Mouse (Mus musculus) layer of hippocampus, adult 11-12 months (tissue): ENCODE results near the gene Larp1b.
A peak's percentile ranks its signal among the peaks of the same experiment; 100 is the strongest.
"Not testable (repeated sequence)": the region's sequence is repeated elsewhere in the genome, so short reads cannot be mapped to it uniquely, and the experiment has no call there.

ENCODE experiments used
- DNase-seq: peaks from one replicate; pipeline ENCODE4 v3.0.0; 2022; ENCODE audit warnings: low spot score

Gene Larp1b

DNA sequence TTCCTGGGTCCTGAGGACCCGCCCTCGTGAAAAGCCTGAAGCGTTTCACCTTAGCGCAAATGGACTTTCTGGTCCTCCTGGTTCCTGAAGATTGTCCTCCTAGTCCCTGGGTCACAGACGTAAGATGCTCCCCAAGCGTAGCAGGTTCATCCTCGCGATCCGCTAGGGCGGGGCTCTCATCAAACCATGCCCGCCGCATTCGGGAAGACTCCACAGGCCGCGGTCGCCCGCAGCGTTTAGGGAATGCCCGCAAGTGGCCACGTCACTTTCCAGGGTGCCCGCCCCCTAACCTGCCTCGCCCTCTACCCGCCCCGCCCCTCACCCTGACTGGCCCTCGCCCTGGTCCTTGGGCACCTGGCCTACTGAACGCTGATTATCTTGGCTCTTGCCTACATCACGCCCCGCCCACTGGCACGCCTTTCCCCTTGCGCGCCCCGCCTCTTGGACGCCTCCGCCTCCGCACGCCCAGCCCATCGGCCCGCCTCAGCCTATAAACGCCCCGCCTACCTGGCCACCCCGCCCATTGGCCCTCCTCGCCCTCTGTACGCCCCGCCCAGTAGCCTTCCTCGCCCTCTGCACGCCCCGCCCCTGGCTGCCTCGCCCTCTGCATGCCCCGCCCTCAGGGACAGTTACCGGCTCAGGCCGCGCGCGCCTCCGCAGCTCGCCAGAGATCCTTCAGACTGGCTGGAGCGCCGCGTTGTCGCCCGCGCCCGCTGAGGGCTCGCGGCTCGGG lies at the start of gene Larp1b:
Gene Larp1b, plus strand, starts transcription at position 659 of the 733 bp plus-strand sequence.
- DNase-seq, result peak; percentile 99

DNA sequence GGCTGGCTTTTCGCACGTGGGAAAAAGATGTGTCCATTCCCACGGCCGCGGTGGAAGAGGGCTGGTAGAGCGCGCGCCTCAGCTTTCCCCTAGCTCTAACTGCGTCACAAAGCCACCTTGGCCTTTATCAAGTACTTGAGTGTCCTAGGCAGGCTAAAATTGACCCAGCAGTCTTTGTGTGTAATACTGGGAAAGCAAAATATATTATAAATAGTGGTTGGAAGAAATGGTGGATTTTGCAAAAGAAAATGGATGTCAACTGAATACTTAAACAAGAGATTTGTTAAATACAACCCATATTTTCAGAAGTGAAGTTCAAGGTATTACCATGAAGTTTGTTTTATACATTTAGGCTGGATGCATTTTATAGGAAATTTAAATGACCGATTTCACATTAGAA lies 47.2 kb upstream of the Larp1b start, which contains the start of gene 1700034I23Rik:
Gene 1700034I23Rik, minus strand, starts transcription at position 101 of the 400 bp plus-strand sequence.
- DNase-seq, result not testable (repeated sequence)

DNA sequence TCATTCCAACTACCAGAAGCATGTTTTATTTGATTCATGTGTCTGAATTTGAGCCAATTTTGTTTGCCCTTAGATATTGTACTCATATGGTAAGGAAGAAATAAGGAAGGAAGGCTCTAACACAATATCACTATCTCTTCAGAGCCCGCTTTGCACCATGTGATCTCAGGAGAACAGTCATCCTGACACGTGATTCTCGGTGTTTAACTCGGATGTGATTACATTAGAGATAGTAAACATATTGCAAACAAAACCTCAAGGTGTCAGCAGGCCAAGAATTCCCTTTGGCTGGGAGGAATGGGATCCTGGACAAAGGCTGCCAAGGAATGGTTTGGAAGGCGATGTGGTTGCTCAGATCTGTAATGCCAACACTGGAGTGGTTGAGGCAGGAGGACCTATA lies 11.4 kb upstream of the Larp1b start:
- no peak for DNase-seq

DNA sequence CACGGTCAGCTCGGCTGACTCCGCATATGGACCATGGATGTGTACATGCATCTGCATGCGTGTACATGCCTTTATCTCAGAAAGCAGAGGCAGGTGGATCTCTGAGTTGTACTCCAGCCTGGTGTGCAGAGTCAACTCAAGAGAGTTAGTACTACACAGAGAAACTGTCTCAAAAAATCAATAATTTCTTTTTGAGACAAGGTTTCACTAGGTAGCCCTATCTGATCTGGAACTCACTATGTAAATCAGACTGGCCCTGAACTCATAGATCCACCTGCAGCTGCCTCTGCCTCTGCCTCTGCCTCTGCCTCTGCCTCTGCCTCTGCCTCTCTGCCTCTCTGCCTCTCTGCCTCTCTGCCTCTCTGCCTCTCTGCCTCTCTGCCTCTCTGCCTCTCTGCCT lies 11.0 kb upstream of the Larp1b start:
- no peak for DNase-seq

DNA sequence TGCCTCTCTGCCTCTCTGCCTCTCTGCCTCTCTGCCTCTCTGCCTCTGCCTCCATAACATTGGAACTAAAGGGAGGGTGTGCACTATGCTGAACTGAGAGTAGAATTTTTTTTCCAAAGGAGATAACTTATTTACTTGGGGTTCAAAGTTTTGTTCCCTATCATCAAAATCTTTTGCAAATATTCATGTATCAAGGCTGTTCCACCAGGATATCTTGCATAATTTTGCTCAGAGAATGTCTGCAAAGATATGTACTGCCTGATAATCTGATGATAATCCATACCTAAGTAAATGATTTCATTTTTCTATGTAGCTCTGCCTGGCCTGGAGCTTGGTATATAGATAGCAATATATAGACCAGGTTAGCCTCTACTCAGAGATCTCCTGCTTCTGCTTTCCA lies 10.6 kb upstream of the Larp1b start:
- DNase-seq, result no peak

DNA sequence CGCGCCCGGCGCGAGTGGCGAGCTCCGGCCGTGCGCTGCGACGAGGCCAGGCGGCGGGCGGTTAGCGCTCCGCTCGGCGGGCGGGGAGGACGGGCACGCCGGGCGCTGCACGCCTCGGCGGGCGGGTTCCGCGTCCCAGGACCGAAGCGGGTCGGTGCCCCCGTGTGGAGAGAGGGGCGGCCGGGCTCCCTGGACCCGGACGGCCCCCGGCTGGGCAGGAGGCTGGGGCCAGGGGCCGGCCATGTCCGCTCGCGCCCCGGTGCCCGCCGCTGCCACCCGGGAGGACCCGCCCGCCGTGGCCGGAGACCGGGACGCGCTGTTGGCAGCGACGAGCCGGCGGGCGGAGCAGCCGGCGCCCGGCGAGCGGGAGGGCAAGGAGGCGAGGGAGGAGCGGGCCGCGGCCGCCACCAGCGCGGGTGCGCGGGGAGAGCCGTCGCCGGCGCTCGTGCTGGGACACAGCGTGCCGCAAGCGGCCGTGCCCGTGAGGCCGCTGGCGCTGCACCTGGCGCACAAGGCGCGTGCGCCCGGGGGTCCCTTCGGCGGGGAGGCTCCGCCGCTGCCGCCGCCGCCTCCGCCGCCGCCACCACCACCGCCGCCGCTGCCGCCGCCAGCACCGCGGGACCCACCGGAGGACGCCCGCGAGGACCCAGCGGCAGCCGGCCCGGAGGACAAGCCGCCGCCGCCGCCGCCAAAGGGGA lies 424 bp downstream of the Larp1b start:
- DNase-seq, result peak; percentile 29

DNA sequence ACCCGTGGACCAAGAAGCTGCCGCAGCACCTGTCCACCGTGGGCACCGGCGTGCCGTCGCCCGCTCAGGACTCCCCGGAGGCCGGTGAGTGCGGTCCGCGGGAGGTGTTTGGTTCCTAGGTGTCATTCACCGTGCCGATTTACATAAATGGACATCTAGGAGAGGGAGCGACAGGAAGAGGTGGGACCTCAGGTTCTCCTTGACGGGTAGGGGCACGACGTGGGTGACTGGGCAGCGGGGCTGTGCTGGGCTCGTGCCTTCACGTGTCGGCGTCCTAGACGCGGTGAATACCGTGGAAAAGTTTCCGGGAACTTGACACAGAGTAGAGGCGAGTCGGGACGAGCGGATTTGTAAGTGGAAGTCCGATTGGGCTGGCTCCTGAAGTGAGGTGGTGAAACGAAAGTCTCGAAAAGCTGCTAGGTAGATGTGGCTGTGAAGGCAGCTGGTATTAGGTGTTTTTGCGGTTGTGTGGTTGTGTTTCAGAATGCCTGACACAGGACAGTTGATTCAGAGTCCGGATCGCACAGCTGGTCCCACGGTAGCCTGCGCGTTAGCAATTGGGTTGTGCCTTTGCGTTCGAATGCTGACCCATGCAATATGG lies 1.1 kb downstream of the Larp1b start:
- peak; percentile 21 for DNase-seq

DNA sequence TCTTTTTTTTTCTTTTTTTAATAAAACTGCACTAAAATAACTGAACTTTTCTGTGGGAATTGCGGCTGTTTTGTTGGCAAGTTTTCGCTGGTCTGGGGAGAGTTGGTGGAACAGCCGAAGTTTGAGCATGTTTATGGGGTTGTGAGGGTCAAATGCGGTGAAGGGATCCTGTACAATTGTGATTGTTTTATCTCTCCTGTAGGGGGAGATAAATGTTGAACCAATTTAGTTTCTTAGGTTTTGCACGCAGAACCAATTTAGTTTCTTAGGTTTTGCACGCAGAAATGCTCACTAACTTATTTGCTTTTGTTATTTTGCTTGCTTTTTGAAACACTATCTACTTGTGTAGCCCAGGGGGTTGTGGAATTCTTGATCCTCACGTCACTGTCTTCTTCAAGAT lies 1.7 kb downstream of the Larp1b start:
- no peak for DNase-seq

DNA sequence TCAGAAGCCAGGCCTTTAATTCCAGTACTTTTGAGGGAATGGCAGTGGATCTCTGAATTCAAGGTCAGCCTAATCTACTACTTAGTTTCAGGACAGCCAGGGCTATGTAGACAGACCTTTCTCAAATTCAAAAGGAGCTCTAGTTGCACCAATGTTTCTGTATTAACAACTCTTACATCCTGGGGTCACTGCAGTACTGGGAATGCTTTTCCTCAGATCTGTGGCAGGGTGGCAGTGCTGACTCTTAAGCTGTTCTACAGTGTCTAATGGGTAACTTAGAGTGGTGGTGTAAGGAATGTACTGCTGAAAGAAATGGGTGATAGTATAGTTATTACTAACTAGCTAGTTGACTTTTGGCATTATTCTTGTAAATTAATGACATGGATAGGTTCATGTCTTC lies 3.0 kb downstream of the Larp1b start:
- no peak for DNase-seq

DNA sequence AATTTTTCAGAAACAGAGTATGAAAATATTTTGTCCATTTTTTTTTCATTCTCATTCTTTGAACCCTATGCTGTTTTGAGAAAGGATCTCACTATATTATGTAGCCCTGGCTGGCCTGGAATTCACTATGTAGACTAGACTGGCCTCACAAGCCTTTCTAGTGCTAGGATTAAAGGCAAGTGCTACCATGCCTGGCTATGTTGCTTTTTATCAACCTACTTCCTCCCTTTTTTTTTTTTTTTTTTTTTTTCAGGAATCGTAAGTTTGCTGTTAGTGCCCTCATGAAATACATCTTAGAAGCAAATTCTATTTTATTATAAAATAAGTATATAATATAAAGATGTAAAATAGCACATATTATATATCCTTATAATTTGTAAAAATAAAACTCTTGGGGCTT lies 5.2 kb downstream of the Larp1b start:
- no peak for DNase-seq

DNA sequence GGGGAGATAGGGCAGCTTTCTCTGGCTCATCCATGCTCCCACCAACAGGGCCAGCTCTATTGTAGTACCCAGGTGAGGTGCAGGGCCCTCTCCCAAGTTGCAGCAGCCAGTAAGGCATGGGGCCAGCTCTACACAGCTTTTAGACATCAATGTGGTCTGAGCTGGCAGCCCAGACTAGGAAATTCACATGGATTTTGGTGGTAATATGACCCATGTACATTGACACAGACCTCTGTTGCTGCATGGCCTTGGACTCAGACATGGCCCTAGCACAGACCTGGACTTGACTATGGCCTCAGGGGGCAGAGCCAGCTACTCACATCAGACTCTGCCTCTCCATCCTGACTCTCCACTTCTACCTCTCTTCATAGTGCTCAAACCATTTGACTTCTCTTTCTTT lies 9.2 kb downstream of the Larp1b start:
- no peak for DNase-seq

DNA sequence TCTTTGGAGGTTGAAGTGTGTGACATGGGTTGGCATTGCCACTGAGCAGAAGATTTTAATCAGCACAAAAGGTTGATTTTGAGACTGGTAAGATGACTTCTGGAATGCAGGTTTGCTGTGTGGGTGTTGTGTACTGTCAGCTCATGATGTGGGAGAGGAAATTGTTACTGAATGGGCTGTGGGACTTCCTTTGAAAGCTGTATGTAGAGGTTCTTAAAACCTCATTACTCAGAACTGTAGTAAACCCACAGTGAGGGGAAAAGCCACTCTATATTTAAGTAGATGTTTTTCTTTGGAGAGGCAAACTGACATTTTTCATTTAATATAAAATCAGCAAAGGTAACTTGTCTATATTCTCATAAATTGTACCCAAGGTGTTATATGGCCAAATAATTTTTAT lies 31.1 kb downstream of the Larp1b start:
- DNase-seq, result no peak

DNA sequence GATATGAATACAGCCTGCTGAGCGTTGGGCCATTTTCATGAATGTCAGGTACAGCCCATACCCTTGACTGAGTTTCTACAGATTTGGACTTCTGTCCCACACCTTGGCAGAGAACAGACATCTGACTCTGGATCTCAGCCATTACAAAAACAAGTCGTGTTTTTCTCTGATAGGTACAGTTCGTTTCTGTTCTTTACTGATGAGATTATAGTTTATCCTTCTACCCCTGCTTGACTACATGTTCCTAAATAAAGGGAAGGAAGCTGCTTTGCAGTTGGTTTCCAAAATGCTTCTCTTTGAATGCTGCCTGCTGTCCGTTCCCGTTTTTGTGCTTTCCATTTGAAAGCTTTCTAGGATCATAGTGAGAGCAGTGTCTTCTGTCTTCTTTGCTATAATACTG lies 37.9 kb downstream of the Larp1b start:
- DNase-seq, result no peak

DNA sequence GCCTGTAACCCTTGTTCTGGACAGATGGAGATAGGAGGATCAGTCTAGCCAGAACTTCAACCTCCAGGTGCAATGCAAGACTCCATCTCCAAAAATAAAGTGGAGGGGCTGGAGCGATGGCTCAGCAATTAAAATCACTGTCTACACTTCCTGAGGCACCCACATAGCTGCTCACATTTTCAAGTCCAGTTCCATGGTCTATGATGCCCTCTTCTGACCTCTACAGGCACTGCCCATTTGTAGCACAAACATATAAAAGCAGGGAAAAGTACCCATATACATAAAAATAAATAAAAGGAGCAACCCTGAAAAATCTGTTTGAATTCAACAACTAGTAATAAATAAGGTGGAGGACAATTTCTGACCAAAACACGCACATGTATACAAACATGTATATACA lies 39.1 kb downstream of the Larp1b start:
- no peak for DNase-seq

DNA sequence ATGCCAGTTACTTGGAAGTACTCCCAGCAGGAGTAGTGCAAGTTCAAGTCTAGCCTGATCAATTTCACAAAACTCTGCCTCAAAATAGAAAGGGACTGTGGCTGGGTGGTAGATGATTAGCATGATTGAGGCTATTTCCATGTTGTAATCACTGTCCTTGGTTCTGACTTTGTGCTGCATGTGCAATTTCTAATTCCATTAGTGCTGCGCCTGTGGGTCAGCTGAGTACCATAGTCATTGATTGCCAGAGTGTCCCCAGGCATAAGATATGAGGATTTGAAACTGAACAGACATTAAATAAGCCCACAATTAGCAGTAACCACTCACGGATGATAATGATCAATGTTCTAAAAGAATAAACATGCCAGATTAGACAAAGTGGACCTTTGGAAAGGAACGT lies 41.9 kb downstream of the Larp1b start:
- DNase-seq, result no peak

DNA sequence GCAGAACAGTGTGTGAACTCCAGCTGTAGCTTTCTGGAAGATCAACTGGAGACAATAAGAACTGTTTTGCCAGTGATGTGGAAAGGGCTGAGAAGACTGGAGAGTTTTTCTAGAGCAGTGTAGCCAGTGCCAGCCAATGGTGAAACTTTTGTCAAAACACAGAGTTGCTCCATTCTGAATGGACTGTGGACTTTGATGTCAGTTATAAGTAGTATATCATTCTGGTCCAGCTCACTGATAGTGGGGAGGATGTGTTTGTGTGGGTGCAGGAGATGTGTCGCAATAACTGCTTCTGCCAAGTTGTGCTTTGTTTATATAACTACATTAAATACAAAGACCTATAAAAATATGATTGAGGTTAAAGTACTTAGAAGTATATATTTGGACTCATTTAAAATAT lies 45.5 kb downstream of the Larp1b start:
- DNase-seq, result no peak

DNA sequence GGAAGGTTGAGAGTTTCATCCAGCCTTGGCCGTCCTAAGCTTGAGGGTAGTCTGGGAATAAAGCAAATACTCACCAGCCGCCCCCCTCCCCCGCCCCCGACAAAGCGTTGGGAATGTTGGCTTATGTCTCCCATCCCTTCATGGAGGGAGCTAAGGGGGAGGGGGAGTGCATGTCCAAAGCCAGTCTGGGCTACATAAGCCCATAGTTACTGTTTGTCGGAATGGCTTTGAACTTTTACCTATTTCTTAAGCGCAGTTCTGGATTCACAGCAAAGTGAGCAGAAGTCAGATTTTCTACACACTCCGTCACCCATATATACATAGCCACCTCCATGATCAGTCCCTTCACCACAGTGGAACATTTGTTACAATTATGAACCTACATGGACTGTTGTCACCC lies 59.7 kb downstream of the Larp1b start:
- no peak for DNase-seq

DNA sequence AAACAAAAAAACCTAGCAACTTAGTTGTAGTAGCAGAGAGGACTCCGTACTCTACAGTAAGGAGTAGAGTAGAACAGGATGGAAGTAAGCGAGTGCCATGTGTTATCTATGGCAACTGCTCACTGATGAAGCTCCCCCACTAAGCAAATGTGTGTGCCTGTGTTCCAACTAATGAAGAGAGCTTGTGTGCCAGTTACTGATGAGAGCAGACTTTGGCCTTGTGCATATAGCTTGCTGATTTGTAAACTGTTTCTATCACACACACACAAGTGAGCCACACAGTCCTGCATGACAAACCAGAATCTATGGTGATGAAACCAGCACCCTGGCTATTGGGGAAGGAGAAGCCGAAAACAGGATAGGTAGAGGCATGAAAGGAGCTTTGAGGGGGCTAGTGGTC lies 60.4 kb downstream of the Larp1b start:
- DNase-seq, result peak; percentile 21

DNA sequence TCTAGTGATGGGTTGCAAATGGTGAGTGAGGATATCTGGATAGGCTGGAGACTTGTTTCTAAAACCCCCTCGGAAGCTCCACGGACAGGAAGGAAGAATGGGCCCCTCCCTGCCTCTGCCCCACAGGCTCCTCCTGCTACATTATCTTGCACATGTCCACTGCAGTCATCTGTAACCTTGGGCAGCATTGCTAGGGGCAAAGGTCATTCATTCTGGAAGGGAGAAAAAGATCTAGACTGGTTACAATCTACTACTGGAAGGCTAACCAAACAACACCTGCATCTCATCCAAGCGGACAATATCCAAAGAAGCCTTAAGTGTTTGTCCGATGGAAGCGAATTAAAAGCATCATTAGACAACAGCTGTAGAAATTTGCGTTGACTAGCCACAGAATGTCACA lies 61.1 kb downstream of the Larp1b start:
- no peak for DNase-seq

DNA sequence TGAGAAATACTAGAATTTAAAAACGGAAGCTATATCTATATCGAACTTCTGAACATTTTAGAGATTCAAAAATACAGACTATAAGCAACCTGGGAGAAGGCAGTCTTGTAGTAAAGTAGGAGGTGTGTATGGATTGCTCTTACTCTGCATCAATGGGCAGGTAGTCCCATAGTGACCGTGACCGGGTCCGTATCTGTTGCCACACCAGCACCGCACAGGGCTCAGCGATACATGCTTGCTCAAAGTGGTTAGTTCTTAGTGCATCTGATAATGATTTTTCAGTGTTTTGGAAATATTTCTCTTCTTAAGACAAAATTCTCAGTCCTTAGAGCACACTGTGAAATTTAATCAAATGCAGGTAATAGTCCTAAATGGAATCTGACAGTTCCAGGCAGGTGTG lies 62.8 kb downstream of the Larp1b start:
- DNase-seq, result no peak

DNA sequence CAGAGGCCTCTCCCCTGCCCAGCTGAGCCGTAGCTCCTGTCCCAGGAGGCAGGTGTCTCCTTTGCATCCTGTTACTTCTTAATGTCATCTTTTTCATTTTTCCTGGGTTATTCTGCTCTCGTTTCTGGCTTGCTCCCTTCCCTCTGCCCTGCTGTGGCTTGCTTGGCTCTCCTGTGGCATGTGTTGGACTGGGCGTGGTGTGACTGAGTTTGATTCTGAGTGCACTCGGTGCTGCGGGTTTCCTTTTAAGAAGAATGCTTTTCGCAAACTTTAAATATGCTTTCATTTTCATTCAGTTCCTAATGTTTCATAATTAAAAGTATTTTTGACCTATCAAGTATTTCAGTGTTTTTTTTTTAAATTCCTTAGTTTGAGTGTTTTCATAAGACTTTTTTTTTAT lies 65.3 kb downstream of the Larp1b start:
- DNase-seq, result no peak

DNA sequence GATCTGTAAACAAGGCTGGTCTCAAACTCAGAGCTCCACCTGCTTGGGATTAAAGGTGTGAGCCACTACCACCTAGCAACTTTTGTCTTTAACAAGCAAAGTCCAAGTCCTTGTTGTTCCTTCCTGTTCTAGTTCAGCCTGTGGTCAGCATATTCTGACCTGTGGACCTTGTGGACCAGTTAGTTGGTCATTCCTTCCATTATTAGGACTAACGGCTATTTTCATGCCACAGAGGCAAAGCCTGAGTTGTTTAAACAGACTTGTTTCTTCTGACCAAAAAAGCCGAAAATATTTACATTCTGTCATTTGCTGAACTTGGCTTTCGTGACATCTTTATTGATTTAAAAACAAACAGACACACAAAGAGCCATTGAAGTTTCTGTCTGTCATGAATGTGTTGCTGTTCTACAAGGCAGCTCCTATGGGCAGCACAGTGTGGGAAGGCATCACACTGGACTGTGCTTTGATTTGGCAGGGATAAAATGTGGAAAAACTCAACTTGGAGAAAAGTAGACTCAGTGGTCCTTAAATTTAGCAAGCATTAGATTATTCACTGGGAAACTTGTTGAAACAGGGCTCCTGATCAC lies 68.5 kb downstream of the Larp1b start:
- DNase-seq, result no peak

DNA sequence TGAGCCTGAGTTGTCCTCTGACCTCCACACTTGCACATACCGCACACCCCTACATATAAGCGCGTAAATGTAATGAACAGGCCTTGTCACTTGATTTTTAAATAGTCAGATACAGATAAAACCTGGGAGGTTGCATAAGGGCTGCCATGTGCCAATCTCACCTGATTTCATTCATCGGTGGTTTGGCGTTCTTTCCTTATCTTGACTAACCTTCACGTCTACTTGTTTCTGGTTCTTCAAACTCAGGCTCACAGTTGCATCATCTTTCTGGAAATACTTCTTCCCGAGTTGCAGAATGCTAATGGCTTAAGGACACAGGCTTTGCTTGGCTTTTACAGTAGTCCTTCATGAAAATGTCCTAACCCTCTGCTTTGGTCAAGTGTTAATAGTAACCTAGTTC lies 71.1 kb downstream of the Larp1b start:
- DNase-seq, result no peak
